Mouse (Mus musculus) liver, embryonic 11.5 days (tissue): ENCODE results near the gene Prss57. TPM values are rescaled to one million over a fixed set of nuclear protein-coding genes. Genes with fewer than 3 reads are reported as not detected.

Source experiments
- ATAC-seq: fragments of 200-750 bp; cut with Nextera tagmentation; replicated peaks from 2 replicates; pipeline ENCODE4 v1.8.0; 2017; ENCODE audit warnings: moderate number of reproducible peaks, mild to moderate bottlenecking, moderate TSS enrichment, moderate library complexity; ENCODE audit not compliant: low FRiP score
- DNase-seq: peaks from one replicate; pipeline ENCODE4 v3.0.0-alpha.2; 2017; ENCODE audit warnings: low spot score
- H3K27ac ChIP-seq: fragments of 300-500 bp; sonication (generic); 2 replicates; pipeline ENCODE4 v1.5.1; 2014; ENCODE audit warnings: mild to moderate bottlenecking, low read depth, low read length, control low read depth
- H3K27me3 ChIP-seq: fragments of 300-500 bp; sonication (generic); replicated peaks from 2 replicates; pipeline ENCODE4 v1.6.1; 2014; ENCODE audit warnings: low read length, mixed read lengths; ENCODE audit not compliant: control insufficient read depth, insufficient read depth
- H3K36me3 ChIP-seq: fragments of 300-500 bp; sonication (generic); 2 replicates; pipeline ENCODE4 v1.6.1; 2014; ENCODE audit warnings: mild to moderate bottlenecking, low read length, moderate library complexity, mixed read lengths; ENCODE audit not compliant: control insufficient read depth, insufficient read depth
- H3K4me1 ChIP-seq: fragments of 300-500 bp; sonication (generic); replicated peaks from 2 replicates; pipeline ENCODE4 v1.6.1; 2014; ENCODE audit warnings: low read length, mixed read lengths; ENCODE audit not compliant: control insufficient read depth, insufficient read depth
- H3K4me2 ChIP-seq: fragments of 300-500 bp; sonication (generic); 2 replicates; pipeline ENCODE4 v1.6.1; 2014; ENCODE audit warnings: mild to moderate bottlenecking, control low read depth, moderate library complexity
- H3K4me3 ChIP-seq: fragments of 300-500 bp; sonication (generic); 2 replicates; pipeline ENCODE4 v1.5.1; 2014; ENCODE audit warnings: low read depth, low read length, control low read depth
- H3K9ac ChIP-seq: fragments of 300-500 bp; sonication (generic); 2 replicates; pipeline ENCODE4 v1.6.1; 2014; ENCODE audit warnings: low read depth, low read length, control low read depth
- H3K9me3 ChIP-seq: fragments of 300-500 bp; sonication (generic); 2 replicates; pipeline ENCODE4 v1.6.1; 2016; ENCODE audit warnings: low read length, inconsistent platforms, mixed read lengths; ENCODE audit not compliant: control insufficient read depth
- WGBS: fragments of 180-500 bp; shearing (Covaris S2); extraction: QIAGEN DNeasy Blood & Tissue Kit; methylation state at CpG from one replicate; pipeline ENCODE4 v1.1.7; 2014; 5-methylcytosine and 5-hydroxymethylcytosine counted together
- polyA plus RNA-seq: library from polyadenylated mRNA; unstranded; fragments of >200 nt; fragmentation: Nextera tagmentation; extraction: Ambion mirVana; gene quantifications from 2 replicates; pipeline ENCODE4 v1.2.1, GENCODE M21; 2014

Gene Prss57
- polyA plus RNA-seq, 1 experiment from 2014 or later, result 1.5 TPM

DNA sequence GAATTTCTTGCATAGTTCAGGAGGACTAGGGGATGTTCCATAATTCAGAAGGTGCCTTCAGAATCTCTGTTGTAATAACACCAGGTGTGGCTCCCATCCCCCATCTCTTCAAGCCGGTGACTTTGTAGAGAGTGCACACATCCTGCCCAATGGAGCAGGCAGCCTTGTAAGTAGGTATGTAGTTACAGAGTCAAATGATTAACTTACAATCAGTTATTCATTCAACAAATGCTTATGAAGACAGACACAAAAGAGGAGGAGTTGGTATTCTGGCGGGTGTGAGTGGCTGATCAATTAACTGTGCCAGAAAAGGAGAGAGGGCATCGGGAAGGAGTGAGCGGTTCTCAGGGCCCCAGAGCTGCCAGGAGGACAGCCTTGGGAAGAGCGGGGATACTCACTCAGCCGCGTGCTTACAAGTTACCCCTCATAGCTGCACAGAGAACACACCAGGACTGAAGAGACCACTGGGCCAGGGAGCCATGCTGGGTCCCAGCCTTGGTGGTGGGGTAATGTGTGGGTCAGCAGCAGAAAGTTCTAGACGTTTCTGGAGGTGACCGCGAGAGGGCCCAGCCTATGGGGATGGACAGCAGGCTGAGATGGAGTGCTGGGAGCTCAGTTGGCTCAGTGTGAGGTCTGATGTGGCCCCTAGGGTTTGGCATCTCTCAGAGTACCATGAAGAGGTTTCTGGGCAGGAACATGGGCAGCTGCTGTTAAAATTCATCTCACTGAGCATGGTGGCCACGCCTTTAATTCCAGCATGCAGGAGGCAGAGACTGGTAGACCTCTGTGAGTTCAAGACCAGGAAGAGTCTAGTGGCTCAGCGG, 25.1 kb upstream of the Prss57 start:
- H3K27me3 ChIP-seq, result no peaks in the 10 kb centered on the region
- H3K27ac ChIP-seq, result no peak overlapping the region
- ATAC-seq, result no peak
- H3K36me3 ChIP-seq, result no peaks in the 10 kb centered on the region; the same call in 1 of the 2 replicates
- no peak overlapping the region for H3K4me2 ChIP-seq
- 77% methylated on average over 12 of the region's 12 CpGs for WGBS
- no peaks in the 10 kb centered on the region for H3K9me3 ChIP-seq
- no peak for DNase-seq
- 0 out of 2 replicates have a peak, but pooled peaks cover 2% of the 10 kb centered on the region for H3K4me1 ChIP-seq
- no peak overlapping the region for H3K4me3 ChIP-seq
- no peak overlapping the region for H3K9ac ChIP-seq

- Histone ChIP-seq H3K4me1 (0 out of 2 replicates have a peak, but pooled peaks cover 2% of the 10 kb centered on the region), H3K9ac (no peak overlapping the region), H3K4me2 (no peak overlapping the region), H3K36me3 (no peaks in the 10 kb centered on the region; the same call in 1 of the 2 replicates), H3K27ac (no peak overlapping the region), H3K27me3 (no peaks in the 10 kb centered on the region), H3K4me3 (no peak overlapping the region), H3K9me3 (no peaks in the 10 kb centered on the region)
- WGBS, result 76% methylated on average over 5 of the region's 5 CpGs
- ATAC-seq, result no peak
- no peak for DNase-seq
Observed at GRCm38 (mm10) chr10:79814271-79814842, 23.6 kb upstream of the Prss57 start.

GRCm38 (mm10) chr10:79811736-79812637, 21.2 kb upstream of the Prss57 start:
- Histone ChIP-seq H3K36me3 (peaks cover 3% of the 10 kb centered on the region; the same call in 1 of the 2 replicates), H3K4me1 (peaks cover 6% of the 10 kb centered on the region), H3K9ac (no peak overlapping the region), H3K27me3 (no peaks in the 10 kb centered on the region), H3K9me3 (no peaks in the 10 kb centered on the region), H3K27ac (no peak overlapping the region), H3K4me2 (no peak overlapping the region), H3K4me3 (no peak overlapping the region)
- DNase-seq (peak; percentile 81), ATAC-seq (0 out of 2 replicates have a peak, but pooled peaks have one; percentile 35)
- 20% methylated on average over 15 of the region's 15 CpGs for WGBS

GRCm38 (mm10) chr10:79808728-79809127, 18.0 kb upstream of the Prss57 start:
- Histone ChIP-seq H3K36me3 (peaks cover 3% of the 10 kb centered on the region; the same call in 1 of the 2 replicates), H3K4me2 (no peak overlapping the region), H3K9me3 (no peaks in the 10 kb centered on the region), H3K4me3 (no peak overlapping the region), H3K27ac (no peak overlapping the region), H3K4me1 (peaks cover 27% of the 10 kb centered on the region), H3K9ac (no peak overlapping the region), H3K27me3 (no peaks in the 10 kb centered on the region)
- ATAC-seq, result no peak
- no peak for DNase-seq
- 84% methylated on average over 11 of the region's 11 CpGs for WGBS

DNA sequence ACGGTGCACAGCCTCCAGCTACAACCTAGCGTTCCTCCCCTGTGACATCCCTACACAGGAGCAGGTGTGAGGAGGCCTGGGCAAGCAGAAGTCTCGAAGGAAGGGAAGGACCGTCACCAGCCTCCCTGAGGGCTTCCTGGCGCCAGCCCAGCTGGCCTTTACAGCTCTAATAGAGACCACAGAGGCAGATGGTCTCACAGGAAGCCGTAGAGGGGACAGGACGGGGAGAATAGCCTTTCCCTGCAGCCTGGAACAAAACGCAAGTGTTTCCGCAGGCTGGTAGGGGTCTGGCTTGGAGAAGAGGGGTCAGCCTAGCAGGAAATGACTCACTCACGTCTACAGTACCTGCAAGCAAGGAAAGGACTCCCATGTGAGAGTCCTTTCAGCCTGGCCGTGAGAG, 17.1 kb upstream of the Prss57 start:
- no peak for ATAC-seq
- Histone ChIP-seq H3K9me3 (no peaks in the 10 kb centered on the region), H3K27me3 (no peaks in the 10 kb centered on the region), H3K9ac (no peak overlapping the region), H3K4me1 (peaks cover 36% of the 10 kb centered on the region), H3K27ac (no peak overlapping the region), H3K4me2 (no peak overlapping the region), H3K4me3 (no peak overlapping the region), H3K36me3 (peaks cover 3% of the 10 kb centered on the region; the same call in 1 of the 2 replicates)
- WGBS, result 58% methylated on average over 11 of the region's 11 CpGs
- no peak for DNase-seq

DNA sequence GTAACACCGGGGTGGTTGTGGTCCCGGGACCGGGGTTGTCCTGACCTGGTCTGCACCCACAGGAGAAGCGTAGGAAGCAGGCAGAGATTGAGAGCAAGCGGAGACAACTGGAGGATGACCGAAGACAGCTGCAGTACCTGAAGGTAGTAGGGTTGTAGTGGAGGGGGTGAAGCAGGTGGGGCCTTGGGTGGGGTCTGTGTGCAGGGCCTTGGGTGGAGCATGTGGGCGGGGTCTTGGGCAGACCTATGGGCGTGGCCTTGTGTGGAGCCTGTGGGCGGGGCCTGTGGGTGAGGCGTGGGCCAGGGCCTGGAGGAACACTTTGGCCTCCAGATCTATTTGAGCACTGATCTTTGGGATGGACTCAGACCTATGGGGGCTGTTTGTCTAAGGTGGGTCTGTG, 16.2 kb upstream of the Prss57 start:
- H3K27me3 ChIP-seq, result no peaks in the 10 kb centered on the region
- peaks cover 3% of the 10 kb centered on the region; the same call in 1 of the 2 replicates for H3K36me3 ChIP-seq
- H3K4me1 ChIP-seq, result peaks cover 45% of the 10 kb centered on the region
- DNase-seq, result no peak
- no peaks in the 10 kb centered on the region for H3K9me3 ChIP-seq
- H3K27ac ChIP-seq, result no peak overlapping the region; the same call in 1 of the 2 replicates
- WGBS, result 68% methylated on average over 10 of the region's 10 CpGs
- peak; percentile 53; the same call in 1 of the 2 replicates for ATAC-seq
- no peak overlapping the region for H3K4me3 ChIP-seq
- H3K4me2 ChIP-seq, result no peak overlapping the region
- no peak overlapping the region for H3K9ac ChIP-seq

DNA sequence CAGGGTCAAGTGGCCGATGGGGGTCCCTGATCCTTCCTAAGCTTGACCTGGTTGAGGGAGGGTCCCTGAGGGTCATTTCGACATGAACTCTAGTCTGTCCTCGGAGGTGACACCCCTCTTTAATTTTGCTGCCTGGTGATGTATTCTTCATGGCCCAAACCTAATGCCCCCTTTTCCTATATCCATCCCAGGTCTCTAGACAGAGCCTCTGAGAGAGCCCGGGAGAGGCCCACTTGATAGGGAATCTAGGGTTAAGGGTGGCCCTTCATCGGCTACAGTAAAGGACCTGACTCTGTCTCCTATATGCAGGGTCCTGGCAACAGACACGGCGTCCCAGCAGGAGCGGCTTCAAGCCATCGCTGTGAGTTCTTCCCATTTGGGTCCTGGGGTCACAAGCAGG, 15.6 kb upstream of the Prss57 start:
- H3K4me2 ChIP-seq, result no peak overlapping the region
- H3K4me1 ChIP-seq, result peaks cover 48% of the 10 kb centered on the region
- DNase-seq (no peak), ATAC-seq (no peak)
- H3K27ac ChIP-seq, result no peak overlapping the region
- no peaks in the 10 kb centered on the region for H3K27me3 ChIP-seq
- H3K4me3 ChIP-seq, result no peak overlapping the region
- WGBS, result 76% methylated on average over 9 of the region's 9 CpGs
- H3K9ac ChIP-seq, result no peak overlapping the region
- H3K9me3 ChIP-seq, result no peaks in the 10 kb centered on the region
- 0 out of 2 replicates have a peak, but pooled peaks cover 3% of the 10 kb centered on the region for H3K36me3 ChIP-seq

DNA sequence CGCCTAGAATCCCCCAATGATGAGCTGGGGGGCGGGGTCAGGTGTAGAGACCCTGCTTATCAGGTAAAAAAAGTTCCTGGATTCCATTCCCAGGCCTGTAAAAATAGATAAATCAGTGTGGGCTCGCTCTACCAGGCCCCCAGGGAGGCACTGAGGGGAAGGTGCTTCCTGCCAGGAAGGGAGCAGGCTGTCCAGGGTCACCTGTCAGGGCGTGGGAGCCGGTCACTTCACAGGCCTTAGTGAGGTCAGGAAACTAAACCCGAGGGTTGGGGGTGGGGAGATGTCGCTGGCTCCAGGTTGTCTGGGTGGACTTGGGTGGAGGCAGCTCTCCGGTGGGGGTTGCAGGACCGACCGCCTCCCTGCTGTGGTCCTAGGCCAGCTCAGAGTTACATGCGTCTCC, 14.9 kb upstream of the Prss57 start:
- Histone ChIP-seq H3K4me1 (peaks cover 48% of the 10 kb centered on the region), H3K4me3 (no peak overlapping the region), H3K9me3 (no peaks in the 10 kb centered on the region), H3K4me2 (no peak overlapping the region), H3K27me3 (no peaks in the 10 kb centered on the region), H3K36me3 (0 out of 2 replicates have a peak, but pooled peaks cover 3% of the 10 kb centered on the region), H3K27ac (no peak overlapping the region), H3K9ac (no peak overlapping the region)
- DNase-seq (no peak), ATAC-seq (no peak; the same call in 1 of the 2 replicates)
- WGBS, result 42% methylated on average over 11 of the region's 11 CpGs
